Mouse (Mus musculus) naive thymus-derived CD4-positive, alpha-beta T cell, adult 2 months (primary cell): Measurements from ENCODE around the gene Icam1.
"Not testable (repeated sequence)": the region's sequence is repeated elsewhere in the genome, so short reads cannot be mapped to it uniquely, and the experiment has no call there.

Experiments used
- DNase-seq: peaks from one replicate; pipeline ENCODE4 v3.0.0-alpha.2; 2011; ENCODE audit warnings: low read depth

Gene Icam1

DNA sequence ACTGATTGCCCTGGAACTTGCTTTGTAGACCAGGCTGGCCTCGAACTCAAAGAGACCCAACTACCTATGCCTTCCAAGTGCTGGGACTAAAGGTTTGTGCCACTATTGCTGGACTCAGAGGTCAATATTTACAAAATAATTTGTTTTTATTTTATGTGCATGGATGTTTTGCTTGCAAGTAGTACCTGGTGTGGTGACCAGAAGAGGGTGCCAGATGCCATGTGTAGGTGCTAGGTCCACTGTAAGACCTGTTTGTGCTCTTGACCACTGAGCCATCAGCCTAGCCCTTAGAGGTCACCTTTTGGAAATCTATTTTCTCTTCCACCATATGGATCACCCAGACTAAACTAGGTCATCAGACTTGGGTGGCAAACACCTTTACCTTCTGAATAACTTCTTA is 6.9 kb downstream of the Icam1 start:
- DNase-seq = no peak

DNA sequence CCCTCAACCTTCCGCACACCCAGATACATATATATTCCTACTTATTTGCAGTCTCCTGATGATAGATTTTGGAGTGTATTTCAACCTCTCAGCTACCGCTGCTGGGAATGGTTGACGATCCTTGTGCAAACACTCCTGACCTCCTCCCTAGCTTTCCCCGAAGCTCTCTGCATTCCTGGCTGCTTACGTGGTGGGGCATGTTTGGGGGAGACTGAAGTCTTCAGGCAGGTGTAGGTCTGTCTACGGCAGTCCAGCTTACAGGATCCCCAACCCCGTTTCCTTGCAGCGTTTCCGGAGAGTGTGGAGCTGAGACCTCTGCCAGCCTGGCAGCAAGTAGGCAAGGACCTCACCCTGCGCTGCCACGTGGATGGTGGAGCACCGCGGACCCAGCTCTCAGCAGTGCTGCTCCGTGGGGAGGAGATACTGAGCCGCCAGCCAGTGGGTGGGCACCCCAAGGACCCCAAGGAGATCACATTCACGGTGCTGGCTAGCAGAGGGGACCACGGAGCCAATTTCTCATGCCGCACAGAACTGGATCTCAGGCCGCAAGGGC is 9.5 kb downstream of the Icam1 start:
- DNase-seq = no peak

DNA sequence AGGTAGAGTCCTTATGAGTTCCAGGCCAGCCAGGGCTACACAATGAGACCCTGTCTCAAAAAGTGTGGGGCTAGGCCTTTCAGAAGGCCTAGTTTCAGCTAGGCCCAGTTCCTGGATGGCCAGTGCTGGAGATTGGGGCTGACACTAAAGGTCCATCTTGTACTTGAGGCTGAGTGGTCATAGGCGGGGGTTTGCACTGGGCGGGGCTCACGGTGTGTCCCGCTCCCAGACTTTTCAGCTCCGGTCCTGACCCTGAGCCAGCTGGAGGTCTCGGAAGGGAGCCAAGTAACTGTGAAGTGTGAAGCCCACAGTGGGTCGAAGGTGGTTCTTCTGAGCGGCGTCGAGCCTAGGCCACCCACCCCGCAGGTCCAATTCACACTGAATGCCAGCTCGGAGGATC is 11.1 kb downstream of the Icam1 start:
- no peak for DNase-seq

DNA sequence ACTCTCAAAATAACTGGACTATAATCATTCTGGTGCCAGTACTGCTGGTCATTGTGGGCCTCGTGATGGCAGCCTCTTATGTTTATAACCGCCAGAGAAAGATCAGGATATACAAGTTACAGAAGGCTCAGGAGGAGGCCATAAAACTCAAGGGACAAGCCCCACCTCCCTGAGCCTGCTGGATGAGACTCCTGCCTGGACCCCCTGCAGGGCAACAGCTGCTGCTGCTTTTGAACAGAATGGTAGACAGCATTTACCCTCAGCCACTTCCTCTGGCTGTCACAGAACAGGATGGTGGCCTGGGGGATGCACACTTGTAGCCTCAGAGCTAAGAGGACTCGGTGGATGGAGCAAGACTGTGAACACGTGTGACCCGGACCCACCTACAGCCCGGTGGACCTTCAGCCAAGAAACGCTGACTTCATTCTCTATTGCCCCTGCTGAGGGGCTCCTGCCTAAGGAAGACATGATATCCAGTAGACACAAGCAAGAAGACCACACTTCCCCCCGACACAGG is 12.0 kb downstream of the Icam1 start:
- DNase-seq = no peak

DNA sequence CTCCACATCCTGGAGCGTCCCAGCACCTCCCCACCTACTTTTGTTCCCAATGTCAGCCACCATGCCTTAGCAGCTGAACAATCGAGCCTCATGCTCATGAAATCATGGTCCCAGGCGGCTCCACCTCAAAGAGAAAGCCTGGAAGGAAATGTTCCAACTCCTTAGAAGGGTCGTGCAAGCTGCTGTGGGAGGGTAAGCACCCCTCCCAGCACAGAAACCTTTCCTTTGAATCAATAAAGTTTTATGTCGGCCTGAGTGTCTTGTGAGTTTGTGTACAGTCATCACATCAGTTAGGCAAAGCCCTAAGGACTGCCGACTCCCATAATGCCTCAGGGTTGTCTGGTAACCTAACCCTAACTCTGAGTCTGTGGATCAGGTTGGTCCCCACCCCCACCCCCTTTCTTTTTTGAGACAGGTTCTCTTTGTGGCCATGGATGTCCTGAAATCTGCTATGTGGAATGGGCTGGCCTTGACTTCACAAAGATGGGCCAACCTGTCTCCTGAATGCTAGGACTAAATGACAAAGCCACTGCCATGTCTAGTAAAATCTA is 12.8 kb downstream of the Icam1 start:
- DNase-seq = no peak

DNA sequence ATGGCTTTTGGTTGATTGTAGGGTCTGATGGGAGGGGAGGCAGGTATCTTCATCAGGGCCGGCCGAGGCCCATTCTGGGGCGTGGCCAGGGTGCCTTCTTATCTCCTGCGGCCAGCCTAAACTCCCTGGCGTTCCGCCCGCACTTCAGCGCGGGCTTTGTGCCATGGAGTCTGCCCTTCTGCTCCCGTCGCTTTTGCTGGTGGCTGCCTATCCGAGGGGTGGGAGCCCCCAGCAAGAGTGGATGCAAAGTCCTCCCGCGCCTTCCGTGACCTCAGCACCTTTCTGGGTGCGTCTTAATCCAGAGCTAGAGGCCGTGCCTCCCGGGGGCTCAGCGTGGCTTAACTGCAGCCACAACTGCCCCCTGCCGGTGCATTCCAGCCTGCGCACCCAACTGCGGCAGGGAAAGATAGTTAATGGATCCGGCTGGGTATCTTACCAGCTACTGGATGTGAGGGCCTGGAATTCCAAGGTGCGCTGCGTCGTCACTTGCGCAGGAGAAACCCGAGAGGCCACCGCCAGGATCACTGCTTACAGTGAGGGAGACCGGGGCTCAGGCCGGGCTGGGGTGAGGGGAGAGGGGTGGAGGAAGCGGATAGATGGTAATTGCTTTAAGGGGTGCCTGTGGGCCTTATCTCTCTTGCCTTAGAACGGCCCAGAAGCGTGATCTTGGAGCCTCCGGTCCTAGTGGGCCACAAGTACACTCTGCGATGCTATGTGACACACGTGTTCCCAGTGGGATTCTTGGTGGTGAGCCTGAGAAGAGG is 13.7 kb downstream of the Icam1 start, which contains the start of gene Icam4:
Gene Icam4 (plus strand): TSS at position 83 of the 764 bp plus-strand sequence.
- DNase-seq = peak; percentile 83

DNA sequence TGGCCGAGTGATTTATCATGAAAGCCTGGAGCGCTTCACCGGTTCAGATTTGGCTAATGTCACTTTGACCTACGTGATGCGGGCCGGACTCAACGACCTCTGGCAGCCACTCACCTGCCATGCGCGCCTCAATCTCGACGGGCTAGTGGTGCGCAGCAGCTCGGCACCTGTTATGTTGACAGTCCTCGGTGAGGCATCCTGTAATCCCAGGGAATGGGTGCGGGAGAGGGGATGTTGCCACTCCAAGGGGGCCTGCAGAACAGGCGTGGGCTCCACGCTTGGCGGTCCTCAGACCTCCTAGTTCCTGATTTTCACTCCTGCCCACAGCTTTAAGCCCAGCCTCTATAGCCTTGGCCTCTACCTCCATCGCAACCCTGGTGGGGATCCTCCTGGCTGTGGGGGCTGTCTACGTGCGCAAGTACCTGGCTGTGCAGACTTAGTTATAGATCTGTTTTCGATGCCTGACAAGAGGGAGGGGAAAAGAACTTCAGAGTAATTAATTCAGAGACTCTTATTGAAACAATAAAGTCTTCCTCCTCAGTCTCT is 14.3 kb downstream of the Icam1 start:
- DNase-seq = no peak

DNA sequence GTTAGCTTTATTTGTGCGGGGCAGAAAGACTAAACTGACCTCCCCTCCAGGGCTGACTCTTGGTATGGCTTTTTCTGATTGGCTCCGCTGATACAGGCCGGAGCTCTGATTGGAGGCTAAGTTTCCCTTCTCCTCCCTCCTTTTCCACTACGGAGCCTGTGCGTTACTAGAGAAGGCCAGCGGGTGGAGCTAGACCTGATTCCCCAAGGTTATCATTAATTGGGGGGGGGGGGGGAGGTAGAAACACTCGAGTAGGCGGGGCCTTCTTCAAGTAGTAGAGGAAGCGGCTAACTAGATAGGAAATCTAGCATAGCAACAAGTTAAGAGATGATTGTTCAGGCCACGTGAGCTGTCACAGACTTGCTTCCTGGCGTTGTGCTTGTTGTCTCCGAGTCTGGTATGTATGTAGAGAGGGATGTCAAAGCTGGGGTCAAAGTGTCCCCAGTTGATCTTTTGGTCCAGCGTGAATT is 15.0 kb downstream of the Icam1 start:
- peak; percentile 98 for DNase-seq

DNA sequence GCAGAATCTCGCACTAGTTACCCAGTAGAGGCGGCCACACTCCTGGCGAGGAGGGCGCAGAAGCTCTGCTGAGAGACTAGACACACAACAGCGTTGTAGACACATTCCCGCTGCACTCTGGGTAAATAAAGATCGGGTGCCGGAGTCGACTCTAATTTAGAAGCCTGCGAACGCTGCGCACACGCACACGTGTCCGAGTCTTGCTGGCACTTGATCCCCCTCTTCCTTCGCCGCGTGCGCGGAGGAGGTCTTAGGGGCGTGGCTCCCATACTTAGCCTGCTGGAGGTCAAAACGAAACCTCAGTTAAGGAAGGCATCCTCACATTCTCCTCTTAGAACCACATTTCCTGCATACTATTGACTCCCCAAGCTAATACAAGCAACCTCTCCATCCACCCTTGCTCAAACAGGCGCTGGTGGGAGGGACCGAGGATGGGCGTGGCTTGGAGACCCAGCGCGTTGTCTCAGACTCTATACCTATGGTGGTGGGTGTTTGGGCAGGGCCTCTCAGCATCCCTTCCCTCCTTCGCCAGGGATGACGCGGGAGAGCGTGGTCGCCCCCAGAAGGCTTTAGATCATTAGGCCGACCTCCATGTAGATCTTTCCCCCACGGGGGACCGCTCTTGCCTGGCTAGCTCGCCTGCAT is 15.6 kb downstream of the Icam1 start:
- peak; percentile 82 for DNase-seq

DNA sequence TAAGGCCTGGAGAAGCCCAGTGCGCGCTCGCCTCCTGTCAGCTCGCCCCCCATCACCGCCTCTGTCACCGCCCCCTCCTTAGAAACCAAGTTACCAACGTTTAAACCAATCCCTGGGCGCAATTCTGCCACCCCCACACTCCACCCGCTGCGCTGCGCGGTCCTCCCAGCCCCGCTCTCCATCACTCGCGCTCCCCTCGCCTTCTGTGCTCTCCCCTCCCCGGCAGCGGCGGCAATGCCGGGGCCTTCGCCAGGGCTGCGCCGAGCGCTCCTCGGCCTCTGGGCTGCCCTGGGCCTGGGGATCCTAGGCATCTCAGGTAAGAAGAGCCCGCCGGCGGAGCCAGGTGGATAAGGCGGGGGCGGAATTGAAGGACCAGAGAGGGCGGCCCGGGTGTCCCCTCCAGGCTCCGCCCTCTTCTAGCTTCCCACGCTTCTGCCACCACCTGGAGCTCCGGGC is 16.1 kb downstream of the Icam1 start, which contains the start of gene Icam5:
Gene Icam5 (plus strand): TSS at position 178 of the 456 bp plus-strand sequence.
- no peak for DNase-seq

DNA sequence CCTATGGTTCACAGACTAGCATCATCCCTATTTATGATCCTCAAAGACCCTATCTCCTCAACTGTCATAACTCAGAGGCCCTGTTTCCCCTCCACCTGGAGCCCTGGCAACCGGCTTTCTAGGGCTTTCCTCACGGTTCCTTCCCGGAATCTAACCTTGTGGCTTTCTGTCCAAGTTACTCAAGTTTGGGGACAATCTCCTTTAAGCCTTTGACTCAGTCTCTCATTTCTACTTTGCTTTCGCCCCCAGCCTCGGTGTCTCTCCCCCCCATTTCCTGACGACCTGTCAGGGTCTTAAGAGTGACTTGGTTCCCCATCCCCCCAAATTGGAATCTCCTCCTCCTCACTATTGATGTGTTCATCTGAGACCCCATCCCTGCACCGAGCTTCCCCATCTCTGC is 16.7 kb downstream of the Icam1 start:
- no peak for DNase-seq

DNA sequence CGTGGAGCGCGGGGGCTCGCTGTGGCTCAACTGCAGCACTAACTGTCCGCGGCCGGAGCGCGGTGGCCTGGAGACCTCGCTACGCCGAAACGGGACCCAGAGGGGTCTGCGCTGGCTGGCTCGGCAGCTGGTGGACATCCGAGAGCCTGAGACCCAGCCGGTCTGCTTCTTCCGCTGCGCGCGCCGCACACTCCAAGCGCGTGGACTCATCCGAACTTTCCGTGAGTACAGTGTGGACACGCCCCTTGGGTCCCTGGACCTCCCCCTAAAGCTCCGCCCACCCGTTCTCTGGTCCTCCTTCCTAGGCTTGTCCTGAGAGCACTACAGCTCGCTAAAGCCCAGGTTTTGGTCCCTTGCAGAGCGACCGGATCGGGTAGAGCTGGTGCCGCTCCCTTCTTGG is 17.4 kb downstream of the Icam1 start:
- peak; percentile 91 for DNase-seq

DNA sequence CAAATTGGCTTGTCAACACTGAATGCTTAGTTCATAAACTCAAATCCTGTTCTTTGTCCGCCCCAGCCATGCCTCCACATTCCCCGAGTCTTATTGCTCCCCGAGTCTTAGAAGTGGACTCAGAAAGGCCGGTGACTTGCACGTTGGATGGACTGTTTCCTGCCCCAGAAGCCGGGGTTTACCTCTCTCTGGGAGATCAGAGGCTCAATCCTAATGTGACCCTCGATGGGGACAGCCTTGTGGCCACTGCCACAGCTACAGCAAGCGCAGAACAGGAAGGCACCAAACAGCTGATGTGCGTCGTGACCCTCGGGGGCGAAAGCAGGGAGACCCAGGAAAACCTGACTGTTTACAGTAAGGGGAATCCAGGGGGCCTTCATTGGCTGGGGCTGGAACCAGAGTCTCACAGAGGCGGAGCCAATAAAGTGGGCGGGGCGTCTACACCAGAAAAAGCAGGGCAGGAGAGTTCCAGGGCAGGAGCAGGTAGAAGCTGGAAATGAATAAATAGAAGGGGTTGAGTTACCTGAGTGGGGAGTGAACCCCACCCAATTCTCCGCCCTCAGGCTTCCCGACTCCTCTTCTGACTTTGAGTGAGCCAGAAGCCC is 18.8 kb downstream of the Icam1 start:
- DNase-seq = peak; percentile 44

DNA sequence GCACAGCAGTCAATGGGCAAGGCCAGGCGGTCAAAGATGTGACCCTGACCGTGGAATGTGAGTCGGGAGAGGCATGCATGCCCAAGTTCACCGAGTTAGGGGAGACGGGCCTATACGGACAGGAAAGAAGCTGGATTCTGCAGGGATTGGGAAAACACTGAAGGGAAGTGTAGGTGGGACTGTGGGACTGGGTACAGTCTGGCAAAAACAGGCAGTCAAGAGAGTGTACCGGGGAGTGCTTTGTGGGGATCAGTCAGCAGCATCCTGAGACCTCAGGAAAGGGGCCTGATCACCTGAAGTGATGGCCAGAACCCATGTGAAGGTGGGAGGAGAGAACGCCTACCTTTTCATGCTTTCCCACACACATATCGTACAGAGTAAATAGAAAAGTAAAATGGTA is 19.8 kb downstream of the Icam1 start:
- no peak for DNase-seq

DNA sequence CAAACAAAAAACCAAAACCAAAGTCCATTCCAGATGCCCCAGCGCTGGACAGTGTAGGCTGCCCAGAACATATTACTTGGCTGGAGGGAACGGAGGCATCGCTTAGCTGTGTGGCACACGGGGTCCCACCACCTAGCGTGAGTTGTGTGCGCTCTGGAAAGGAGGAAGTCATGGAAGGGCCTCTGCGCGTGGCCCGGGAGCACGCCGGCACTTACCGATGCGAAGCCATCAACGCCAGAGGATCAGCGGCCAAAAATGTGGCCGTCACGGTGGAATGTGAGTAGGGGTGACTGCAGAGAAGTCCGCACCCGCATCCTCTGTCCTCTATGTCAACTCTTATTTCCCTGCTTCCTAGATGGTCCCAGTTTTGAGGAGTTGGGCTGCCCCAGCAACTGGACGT is 20.4 kb downstream of the Icam1 start:
- no peak for DNase-seq

DNA sequence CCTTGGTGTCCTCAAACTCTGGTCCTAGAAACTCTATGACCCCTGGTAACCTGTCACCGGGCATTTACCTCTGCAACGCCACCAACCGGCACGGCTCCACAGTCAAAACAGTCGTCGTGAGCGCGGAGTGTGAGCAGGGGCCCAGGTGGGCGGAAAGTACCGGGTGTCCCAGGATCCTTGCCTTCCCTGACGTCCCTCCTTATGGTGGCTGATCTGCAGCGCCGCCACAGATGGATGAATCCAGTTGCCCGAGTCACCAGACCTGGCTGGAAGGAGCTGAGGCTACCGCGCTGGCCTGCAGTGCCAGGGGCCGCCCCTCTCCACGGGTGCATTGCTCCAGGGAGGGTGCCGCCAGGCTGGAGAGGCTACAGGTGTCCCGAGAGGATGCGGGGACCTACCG is 20.9 kb downstream of the Icam1 start:
- no peak for DNase-seq

DNA sequence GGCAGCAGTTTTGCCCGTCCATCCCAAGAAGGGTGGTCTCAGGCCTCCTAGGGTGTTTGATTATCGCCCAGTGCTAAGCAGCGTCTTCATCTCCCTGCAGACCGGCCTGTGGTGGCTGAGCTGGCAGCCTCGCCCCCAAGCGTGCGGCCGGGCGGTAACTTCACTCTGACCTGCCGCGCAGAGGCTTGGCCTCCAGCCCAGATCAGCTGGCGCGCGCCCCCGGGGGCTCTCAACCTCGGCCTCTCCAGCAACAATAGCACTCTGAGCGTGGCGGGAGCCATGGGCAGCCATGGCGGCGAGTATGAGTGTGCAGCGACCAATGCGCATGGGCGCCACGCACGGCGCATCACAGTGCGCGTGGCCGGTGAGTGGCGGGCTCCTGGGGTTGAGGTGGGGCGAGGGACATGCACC is 21.7 kb downstream of the Icam1 start:
- DNase-seq = no peak

DNA sequence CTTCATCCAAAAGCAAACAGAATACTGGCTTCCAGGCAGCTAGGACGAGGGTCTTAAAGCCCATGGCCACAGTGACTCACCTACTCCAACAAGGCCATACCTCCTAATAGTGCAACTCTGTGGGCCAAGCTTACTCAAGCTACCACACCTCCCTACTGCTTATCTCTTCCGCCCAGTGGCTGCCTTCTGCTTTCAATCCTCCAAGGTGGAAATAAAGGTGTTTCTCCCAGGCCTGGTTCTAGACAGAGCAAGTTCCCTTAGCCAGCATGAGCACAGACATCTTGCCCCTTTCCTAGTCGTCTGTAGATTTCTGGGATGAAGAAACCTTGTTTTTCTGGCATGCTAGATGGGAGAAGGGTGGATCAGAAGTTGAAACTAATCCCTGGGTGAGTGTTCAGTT is 24.0 kb downstream of the Icam1 start:
- DNase-seq = no peak

DNA sequence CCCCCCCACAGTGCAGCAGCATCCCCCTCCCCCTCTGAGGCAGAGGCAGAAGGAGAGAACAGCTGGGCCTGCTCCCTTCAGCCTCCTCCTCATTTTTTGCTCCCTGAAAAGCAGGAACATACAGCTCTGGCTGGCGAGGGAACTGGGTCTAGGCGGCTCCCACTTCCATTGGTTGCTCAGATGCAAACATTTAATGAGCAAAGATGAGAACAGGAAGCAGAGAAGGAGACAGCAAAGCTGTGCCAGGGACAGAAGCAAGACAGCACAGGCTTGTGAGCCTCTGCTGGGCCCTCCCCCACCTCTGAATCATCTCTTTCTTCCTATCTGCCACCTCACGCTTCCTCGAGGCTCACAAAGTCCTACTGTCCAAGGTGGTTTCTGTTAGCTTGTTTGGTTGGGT is 25.5 kb downstream of the Icam1 start:
- no peak for DNase-seq

DNA sequence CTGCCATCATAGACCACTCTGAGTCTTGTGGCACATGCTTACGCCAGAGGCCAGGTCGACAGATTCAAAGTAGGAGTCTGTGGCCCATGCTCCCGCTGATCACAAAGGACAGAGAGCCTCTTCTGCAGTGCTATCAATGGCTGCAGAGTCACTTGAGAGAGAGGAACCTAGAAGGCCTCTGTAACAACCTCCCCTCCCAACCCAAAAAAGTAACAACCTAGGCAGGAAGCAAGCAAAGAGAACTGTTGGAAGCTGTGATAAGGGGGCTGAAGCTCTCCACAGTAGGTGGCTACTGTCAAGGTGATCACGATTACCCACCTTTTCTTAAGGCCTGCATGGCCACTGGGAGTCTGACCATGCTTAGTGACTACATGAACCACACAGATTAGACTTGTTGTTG is 27.8 kb downstream of the Icam1 start:
- DNase-seq = no peak

DNA sequence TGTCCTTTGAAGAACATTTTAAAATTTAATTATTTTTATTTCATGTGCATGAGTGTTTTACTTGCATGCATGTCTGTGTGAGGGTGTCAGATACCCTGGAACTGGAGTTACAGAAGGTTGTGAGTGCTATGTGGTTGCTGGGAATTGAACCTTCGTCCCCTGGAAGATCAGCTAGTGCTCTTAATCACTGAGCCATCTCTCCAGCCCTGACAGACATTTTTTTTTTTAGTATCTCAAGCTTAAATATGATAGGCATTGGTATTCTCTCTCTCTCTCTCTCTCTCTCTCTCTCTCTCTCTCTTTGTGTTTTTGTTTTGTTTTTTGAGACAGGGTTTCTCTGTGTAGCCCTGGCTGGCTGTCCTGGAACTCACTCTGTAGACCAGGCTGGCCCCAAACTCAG is 29.0 kb downstream of the Icam1 start:
- DNase-seq = not testable (repeated sequence)

DNA sequence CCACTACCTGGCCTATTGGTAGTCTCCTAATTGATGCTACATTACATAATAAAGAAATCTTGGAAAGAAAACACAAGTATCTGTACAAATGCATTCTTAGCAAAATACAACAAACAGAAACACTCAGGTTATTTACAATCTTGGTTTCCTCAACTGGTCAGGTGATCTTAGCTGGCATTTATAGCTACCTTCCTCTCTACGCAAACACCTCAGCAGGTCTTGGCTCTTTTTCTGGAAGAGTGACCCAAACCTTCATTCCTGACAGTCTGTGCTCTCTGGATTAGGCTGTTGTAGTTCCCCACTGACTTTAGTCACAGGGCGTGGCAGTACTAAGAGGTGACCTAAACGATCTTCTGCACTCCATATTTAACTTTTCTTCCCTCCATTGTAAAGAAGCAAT is 29.4 kb downstream of the Icam1 start:
- no peak for DNase-seq
